Mouse (Mus musculus) thymus, postnatal 25 days (tissue): ENCODE results near the gene Usmg5.

Experiments used
- DNase-seq: peaks from one replicate; pipeline ENCODE4 v3.0.0; 2022

Gene Usmg5

DNA sequence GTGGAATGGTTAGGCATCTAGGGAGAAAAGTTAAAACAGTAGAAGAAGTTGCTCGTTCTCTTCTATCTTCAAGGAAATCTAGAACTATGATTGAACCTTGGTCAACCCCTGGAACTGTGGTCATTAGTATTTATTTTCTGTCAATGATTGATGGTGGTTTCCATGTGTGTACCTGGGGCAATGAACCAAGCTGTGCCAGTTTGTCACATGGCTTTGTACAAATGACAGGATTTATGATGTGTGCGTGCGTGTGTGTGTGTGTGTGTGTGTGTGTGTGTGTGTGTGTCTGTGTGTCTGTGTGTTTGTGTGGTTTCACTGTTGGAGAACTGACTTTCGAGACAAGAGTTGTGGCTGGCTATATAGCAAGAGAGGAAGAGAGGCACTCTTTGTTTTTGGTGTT is 37.0 kb downstream of the Usmg5 start:
- DNase-seq = no peak

DNA sequence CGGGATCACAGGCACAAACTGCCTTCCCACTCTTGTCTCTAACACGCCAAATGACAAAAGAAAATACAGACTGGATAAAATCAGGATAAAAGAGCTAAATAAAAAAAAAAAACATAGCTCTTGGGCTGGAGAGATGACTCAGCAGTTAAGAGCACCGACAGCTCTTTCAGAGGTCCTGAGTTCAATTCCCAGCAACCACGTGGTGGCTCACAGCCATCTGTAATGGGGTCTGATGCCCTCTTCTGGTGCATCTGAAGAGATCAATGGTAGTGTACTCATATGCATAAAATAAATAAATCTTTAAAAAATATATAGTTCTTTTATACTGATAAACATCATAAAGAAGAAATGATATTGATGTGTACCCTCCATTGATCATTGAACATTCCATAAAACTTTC is 37.5 kb downstream of the Usmg5 start:
- DNase-seq = no peak

DNA sequence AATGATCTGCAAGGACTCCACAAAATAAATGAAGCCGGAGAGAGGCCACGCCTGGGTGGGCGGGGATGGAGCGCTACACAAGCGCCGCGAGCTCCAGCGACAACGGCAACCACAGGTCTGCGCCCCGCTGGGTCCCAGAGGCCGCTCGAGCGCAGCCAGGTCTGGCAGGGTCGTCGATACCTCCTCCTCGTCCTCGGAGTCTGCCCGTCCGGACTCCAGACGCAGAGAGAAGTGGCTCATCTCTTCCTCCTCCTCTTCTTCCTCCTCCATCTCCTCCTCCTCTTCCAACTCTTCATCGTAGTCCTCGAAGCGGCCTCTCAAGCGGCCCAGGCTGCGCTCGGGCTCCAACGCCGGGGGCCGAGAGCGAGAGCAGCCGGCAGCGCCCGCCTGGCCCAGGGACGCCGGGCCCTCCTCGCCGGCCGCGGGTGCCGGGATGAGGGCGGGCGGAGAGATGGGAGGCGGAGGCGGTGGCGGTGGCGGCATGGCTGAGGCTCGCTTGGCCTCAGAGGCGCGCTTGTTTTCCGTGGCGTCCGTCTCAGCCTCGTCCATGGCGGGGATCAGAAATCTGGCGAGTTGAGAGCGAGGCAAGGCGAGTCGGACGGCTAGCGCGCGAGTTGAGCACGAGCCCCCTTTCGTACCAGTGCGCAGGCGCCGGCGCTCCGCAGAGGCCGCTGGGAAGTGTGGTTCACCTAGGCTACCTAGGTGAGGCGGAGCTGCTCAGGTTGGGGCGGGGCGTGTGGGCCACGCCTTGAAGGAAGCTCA is 40.0 kb downstream of the Usmg5 start, which contains the start of gene Pcgf6:
Gene Pcgf6, minus strand, starts transcription at position 636 of the 762 bp plus-strand sequence.
- peak; percentile 86 for DNase-seq

DNA sequence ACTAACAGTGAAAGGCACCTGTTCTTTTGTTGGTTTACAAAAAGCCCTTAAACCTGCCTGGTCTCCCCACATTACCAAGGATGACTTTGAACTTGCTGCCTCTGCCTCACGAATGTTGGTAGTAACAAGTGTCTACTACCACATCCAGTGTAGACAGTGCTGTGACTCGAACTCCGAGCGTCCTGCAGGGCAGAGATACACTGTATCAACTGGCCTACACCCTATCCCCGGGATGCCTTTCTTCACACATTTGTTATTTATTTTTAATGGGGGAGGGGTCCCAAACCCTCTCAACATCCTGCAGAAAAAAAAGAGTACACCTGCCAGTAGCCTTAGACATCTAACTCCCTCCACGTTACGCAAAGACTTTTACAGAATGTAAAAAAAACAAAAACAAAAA is 40.6 kb downstream of the Usmg5 start:
- no peak for DNase-seq

DNA sequence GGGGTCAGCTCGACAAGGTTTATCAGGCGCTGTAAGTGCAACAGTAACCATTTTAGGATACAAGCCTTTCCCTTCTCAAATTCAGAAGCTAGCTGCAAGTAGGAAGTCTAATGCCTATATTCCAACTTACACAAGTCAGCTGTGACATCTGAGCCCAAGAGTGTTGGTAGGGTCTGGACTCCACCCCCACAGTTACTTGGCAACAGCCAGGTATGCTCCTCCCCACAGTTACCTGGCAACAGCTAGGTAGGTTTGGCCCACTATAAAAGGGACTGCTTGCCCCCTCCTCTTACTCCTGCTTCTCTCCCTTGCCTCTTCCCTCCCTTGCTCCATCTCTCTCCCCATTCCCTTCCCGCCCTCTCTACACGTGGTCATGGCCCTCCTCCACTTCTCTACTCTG is 41.4 kb downstream of the Usmg5 start:
- no peak for DNase-seq

DNA sequence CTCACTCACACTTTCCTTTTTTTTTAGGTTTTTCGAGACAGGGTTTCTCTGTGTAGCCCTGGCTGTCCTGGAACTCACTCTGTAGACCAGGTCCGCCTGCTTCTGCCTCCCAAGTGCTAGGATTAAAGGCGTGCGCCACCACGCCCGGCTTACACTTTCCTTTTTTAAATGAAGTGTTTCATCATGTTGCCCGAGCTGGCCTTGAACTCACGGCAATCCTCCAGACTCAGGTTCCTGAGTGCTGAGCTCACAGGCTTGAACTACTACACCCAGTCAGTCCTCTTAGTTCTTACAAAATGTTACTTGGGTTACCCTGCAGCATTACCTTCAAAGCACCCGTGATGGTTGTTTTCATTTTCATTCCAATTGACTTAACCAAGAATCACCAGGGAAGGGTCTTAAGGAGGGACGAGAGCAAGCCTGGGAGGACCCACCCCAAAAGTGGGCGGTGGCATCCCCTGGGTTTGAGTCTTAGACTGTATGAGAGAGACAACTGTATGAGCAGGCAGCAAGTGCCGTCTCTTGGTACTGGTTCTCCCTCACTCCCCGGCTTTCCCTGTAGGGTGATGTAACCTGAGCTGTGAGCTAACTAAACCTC is 43.1 kb downstream of the Usmg5 start:
- no peak for DNase-seq

DNA sequence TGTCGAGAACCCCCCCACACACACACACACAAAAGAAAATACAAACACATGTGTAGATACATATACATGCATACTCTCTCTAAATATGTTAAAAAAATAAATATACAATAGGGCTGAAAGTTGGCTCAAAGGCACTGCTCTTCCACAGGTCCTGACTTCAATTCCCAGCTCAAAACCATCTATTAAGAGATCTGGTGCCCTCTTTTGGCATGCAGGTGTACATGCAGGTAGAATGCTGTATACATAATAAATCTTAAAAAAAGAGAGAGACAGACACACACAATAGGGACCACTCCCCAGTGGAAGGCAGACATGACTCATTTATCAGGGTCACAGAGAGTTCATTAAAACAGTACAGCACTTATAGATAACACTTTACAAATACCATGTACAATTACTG is 44.1 kb downstream of the Usmg5 start:
- no peak for DNase-seq

DNA sequence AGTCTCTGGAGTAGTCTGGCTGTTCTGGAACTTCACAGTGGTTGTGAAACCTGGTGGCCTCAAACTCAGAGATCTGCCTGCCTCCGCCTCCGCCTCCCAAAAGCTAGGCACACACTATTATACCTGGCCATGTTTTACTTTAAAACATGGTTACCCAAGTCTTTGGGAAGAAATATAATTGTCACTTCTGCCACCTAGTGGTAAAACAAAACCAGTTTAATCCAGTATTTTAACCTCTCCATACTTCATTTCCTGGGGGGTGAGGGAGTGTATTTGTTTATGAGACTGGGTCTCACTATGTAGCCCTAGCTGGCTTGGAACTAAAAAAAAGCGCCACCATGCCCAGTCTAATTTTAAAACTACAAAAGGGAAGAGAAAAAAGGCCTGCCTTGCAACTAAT is 46.8 kb downstream of the Usmg5 start:
- DNase-seq = no peak

DNA sequence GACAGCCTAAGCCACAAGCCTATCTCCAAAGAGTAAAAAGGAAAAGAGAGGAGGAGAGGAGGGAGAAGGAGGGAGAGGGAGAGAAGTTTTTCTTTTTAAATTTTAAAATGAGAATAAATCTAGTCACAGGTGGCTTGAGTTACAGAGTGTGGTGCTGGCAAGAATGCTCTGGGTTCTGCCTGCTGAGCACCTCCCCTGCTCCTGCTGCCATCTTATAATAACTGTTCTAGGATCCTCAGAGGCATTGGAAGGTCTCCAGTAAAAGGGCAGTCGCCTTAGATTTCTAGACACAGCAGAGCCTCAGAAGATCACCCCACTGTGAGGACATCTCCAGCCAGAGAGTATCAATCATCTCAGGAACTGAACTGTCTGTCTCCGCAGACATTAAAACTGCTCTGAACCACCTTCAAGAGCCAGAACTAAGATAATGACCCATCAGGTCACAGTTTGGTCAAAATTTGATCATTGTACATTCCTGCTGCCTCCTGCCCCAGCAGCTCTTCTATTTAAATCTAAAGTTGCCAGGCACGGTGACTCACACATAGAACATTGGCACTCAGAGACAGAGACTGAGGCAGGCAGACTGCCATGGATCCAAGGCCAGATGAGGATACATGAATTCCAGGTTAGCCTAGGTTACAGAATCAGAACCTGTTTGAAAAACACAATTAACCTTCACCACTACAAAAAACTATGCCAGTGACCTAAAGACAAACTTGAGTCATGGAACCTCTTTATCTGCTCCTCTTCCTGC is 49.5 kb downstream of the Usmg5 start:
- DNase-seq = no peak

DNA sequence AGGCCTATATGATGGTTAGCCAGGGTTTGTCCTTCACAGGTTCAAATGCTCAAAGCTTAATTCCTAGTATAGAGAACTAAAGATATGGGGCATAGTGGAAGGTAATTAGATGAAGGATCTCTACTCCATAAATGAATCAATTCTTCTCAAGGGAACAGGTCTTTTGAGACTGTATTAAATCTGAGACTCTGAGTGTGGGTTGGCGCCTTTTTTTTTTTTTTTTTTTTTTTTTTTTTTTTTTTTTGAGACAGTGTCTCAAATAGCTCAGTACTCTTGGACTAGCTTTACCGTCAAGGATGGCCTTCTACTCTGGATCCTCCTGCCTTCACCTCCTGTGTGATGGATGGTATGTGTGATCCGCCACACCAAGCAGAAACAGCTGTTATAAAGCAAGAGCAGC is 53.9 kb downstream of the Usmg5 start:
- no peak for DNase-seq

DNA sequence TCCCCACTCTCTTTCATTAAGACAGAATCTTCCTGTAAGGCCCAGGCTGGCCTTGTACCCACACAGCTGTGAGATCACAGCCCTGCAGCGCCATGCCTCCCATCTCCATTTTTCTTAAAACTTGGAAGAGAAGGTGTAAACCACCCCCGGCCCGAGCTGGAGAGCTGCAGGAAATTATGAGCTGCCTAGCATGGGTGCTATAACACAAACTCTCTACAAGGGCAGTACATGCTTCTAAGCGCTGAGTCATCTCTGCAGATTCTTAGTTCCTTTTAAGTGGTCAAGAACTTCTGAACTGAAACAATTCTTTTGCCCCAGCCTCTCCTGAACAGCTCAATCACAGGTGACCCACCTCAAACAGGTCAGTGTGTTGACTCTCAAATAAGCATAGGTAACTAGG is 55.5 kb downstream of the Usmg5 start:
- no peak for DNase-seq
